Mouse (Mus musculus) splenic B cell, adult 2 months (primary cell): ENCODE results near the gene Ncor2.

ENCODE experiments used
- DNase-seq: peaks from one replicate; pipeline ENCODE4 v3.0.0-alpha.2; 2011; ENCODE audit warnings: low read depth, low spot score
- H3K27me3 ChIP-seq: 2 replicates; pipeline ENCODE4 v1.6.1; 2012; ENCODE audit warnings: mild to moderate bottlenecking, low read length, moderate library complexity, mixed read lengths; ENCODE audit not compliant: control insufficient read depth, poor library complexity, insufficient read depth, severe bottlenecking
- H3K36me3 ChIP-seq: 2 replicates; pipeline ENCODE4 v1.6.1; 2012; ENCODE audit warnings: mild to moderate bottlenecking, low read length, moderate library complexity, mixed read lengths; ENCODE audit not compliant: control insufficient read depth, poor library complexity, insufficient read depth, severe bottlenecking

The Ncor2 gene

DNA sequence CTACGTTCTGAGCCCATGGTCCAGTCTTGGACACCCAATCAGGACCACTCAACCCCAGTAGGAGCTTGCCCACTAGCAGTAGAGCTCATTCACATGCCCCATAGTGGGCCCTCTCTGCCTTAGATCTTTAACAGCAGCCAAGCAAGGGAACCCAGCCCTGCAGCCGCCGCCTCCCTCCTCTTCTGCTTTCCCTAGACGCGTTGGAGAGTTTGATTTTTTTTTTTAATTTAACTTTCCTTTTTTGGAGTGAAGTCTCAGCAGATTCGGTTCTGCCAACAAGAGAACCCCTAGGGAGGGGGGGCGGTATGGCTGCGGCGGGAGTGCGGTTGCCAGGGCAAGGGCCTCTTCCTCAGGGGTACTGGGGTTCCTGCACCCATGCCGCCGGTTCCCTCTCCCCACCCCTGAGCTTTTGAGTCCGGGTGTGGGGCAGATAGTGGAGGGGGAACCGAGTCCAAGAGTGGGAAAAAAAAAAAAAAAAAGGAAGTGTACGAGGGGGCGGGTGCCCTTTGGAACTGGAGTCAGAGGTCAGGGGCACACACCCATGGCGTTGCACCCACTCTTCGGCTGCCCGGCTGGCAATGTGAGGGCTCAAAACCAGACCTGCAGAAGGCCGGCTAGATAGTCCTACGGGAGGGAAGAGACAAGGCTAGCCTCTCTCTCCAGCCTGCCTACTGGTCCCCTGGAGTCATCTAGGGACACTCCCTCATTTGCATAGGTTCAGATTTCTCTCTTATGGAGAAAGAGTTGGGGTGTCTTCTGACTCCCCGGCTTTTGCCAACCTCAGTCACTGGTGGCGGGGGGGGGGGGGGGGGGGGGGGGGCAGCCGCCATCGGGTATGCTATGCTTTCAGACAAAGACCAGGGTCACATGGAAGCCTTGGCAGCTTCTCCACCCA, 963 bp upstream of the Ncor2 start:
- no peaks in the 10 kb centered on the region for H3K36me3 ChIP-seq
- peak; percentile 78 for DNase-seq
- H3K27me3 ChIP-seq, result no peaks in the 10 kb centered on the region; the same call in 1 of the 2 replicates

DNA sequence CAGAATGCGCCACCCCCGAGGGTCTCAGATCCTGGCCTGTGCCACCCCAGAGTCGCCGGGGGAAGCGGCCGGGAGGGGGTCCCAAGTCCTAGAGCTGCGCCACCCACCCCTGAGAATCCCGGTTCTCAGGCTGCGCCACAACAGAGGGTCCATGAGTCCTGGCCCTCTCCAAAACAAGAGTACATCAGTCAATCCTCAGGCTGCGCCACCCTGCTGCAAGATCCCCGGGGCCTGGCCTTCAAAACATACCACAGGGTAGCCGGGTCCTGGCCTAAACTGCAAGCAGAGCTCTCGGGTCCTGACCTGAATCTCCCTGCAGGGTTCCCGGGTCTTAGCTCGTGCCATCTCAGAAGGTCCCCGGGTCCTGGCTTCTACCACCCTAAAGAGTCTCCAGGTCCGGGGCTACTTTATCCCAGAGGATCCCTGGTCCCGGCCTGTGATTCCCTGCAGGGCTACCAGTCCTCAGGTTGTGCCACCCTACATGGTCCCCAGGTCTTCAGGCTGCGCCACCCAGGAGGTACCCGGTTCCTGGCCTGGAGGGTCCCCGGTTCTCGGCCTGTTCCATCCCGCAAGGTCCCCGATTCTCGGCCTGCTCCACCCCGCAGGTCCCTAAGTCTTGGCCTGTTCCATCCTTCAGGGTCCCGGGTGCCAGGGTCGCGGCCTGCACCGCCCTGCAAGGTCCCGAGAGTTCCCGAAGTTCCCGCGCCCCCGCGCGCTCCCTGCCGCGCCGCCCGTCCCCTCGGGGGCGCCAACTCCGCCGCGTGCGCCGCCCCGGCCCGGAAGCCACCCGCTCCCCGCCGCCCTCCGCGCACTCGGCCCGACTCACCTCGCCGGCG, 630 bp downstream of the Ncor2 start:
- H3K36me3 ChIP-seq, result no peaks in the 10 kb centered on the region
- DNase-seq, result peak; percentile 46
- H3K27me3 ChIP-seq, result no peaks in the 10 kb centered on the region; the same call in 1 of the 2 replicates

DNA sequence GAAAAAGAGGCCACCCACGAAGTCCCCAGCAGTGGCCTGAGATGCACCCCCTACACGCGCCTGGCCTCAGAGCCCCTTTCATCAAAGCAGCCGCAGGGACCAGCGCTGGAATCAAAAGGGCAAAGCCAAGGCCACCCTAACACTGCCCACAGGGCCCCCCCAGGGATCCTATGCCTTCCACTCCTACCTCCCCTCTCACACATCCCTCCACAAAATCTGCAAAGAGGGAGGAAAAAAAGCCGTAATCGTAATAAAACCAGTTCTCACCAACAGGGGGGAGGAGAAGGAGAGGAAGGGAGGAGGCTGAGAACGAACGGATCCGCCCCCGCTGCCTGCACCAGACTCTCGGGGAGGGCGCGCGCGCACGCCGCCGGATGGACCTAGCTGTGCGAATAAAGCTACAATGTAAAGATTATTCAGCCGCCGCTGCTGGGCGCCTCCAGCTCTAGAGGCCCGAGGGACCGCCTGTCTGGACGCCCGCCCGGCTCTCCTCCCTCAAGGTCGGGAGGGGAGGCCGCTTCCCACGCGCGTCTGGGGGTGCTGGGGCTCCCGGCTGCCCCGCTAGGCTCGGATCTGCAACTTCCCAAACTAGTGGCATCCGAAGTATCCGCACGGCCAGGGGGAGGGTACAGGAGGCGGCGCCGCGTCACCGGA, 1.4 kb downstream of the Ncor2 start:
- no peaks in the 10 kb centered on the region for H3K36me3 ChIP-seq
- H3K27me3 ChIP-seq, result no peaks in the 10 kb centered on the region; the same call in 1 of the 2 replicates
- peak; percentile 85 for DNase-seq

- DNase-seq, result no peak
- Histone ChIP-seq H3K27me3 (no peaks in the 10 kb centered on the region; the same call in 1 of the 2 replicates), H3K36me3 (no peaks in the 10 kb centered on the region)
Measured at GRCm38 (mm10) chr5:125176864-125177263, 2.2 kb downstream of the Ncor2 start.

DNA sequence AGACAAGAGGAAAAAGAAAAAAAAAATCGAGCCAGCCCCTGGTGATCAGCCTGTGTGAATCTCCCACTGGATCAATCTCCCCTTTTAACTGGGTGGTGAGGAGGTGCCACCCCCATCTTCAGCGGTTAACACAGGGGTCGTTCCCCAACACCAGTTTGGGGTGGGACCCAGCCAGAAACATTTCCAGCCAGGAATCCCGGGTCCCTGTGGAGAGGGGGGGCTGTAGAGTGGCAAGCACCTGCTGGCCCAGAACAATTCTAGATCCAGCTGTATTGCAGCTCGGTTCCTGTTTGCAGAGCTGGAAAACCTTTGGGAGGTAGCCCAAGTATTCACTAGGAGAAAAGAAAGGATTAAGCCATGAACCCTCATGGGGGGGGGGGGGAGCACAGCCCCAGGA, 2.7 kb downstream of the Ncor2 start:
- no peaks in the 10 kb centered on the region; the same call in 1 of the 2 replicates for H3K27me3 ChIP-seq
- no peaks in the 10 kb centered on the region for H3K36me3 ChIP-seq
- no peak for DNase-seq

DNA sequence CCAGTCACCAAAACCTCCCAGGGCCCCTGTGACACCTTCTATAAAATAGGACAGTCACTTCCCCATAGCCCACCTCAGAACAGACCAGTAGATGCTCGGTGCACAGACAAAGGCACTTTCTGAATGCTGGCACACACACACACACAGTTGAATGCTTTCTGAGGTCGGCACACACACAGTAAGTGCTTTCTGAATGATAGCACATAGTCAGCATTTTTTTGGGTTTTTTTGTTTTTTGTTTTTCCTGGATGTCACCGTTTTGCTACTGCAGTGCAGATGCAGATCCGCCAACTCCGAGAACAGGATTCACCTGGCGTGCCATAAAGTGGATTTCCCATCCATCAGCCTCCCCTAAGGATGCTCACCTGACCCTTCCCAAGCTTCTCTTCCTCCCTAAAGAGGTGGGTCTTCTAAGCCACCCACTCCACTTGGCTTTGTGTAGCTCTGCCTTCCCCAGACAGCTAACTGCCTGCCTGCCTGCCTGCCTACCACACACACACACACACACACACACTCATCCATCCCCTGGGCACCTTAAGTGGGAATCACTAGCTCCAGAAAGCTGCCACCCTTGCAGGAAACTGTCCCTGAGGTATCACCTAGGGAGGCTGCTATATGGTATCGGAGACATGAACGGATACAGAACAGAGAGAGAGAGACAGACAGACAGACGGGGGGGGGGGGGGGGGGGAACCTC, 3.2 kb downstream of the Ncor2 start:
- H3K27me3 ChIP-seq, result no peaks in the 10 kb centered on the region; the same call in 1 of the 2 replicates
- H3K36me3 ChIP-seq, result no peaks in the 10 kb centered on the region
- DNase-seq, result no peak

DNA sequence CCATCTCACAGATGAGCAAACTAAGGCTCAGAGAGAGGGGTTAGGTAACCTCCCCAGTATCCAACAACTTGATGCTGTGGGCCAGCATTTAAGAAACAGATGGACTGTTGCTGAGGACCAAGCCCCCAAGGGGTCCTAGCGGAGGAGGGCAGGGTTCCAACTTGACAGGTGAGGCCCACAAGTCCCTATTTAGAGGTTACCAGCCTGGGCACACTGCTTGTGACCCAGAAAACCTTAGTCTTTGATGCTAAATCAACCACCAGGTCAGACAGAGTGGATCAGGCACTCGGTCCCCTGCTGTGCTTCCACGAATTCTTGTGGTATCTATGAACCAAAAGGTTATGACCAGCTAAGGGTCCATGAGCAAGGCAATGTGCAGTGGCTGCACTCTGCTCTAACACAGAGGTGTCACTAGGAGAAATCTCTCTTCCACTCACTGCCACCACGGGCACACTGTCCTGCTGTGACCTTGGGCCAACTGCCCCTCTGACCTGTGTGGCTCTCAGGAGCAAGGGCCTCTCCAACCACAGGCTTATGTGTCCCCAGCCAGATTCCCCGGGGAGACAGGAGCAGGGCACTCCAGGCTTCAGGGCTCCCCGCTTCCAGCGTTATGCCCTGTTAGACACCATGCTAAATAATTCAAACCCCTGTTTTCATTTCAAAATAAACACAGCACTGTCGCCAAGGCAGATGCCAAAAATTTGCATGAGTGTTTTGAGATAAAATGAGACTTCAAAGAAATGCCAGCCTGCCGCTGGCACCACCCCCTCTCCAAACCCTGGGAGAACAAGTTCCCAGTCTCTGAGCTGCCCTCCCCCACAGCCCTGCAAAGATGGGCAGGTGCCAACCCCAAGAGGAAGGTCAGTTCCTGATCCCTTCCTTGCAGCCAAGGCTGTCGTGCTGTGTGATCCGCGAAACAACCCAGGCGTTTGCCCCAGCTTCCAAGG, 4.0 kb downstream of the Ncor2 start:
- no peak for DNase-seq
- Histone ChIP-seq H3K27me3 (no peaks in the 10 kb centered on the region; the same call in 1 of the 2 replicates), H3K36me3 (no peaks in the 10 kb centered on the region)

DNA sequence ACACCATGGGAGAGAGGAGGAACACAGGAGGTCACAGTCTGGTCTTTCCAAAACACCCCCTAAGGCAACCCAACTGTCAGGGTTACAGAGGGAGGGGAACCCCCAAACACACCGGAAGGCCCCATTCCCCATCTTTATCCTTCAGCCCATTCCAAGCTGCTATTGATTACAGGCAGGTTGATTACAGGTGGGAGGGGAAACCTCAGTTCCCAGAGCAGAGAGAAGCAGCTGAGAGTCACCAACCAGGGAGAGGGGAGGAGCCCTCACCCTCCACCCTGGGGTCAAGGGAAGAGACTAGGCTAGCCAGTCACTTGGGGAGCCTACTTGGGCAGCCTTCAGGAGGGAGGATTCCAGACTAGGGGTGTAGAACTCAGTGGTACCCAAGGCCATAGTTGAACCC, 5.2 kb downstream of the Ncor2 start:
- no peaks in the 10 kb centered on the region for H3K36me3 ChIP-seq
- DNase-seq, result no peak
- no peaks in the 10 kb centered on the region; the same call in 1 of the 2 replicates for H3K27me3 ChIP-seq

GRCm38 (mm10) chr5:125172831-125173615, 6.0 kb downstream of the Ncor2 start:
- H3K36me3 ChIP-seq, result no peaks in the 10 kb centered on the region
- DNase-seq, result no peak
- H3K27me3 ChIP-seq, result no peaks in the 10 kb centered on the region; the same call in 1 of the 2 replicates

DNA sequence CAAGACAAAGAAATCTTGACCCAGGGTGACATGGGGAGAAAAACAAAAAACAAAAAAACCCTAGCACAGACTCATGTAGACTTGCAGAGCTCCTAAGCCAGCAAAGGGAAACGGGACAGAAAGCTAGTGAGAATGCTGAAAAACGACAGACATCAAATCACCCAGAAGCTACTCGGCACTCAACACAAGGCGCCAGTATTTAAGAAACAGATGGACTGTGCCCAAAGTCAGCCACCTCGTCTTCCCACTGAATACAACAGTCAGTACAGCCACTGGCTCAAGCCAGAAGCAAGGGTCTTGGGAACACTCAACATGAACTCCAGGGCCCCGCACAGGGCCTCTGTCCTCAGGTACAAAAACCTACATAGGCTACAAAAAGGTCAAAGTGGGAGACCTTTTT, 7.8 kb downstream of the Ncor2 start:
- H3K27me3 ChIP-seq, result no peaks in the 10 kb centered on the region; the same call in 1 of the 2 replicates

GRCm38 (mm10) chr5:125170107-125170842, 8.7 kb downstream of the Ncor2 start:
- H3K27me3 ChIP-seq, result no peaks in the 10 kb centered on the region
- H3K36me3 ChIP-seq, result no peaks in the 10 kb centered on the region
- DNase-seq, result no peak

More for the DNA sequence above, 7.8 kb downstream of the Ncor2 start:
- no peaks in the 10 kb centered on the region for H3K36me3 ChIP-seq
- DNase-seq, result no peak

GRCm38 (mm10) chr5:125168101-125168500, 10.9 kb downstream of the Ncor2 start:
- Histone ChIP-seq H3K36me3 (no peaks in the 10 kb centered on the region), H3K27me3 (no peaks in the 10 kb centered on the region)
- no peak for DNase-seq
